Mouse (Mus musculus) liver, postnatal 0 days (tissue): Measurements from ENCODE around the gene Kcne1.
A peak's percentile ranks its signal among the peaks of the same experiment; 100 is the strongest.

Source experiments
- CTCF ChIP-seq: sonication (generic); IDR thresholded peaks from 2 replicates; pipeline ENCODE4 v1.5.1; 2016; ENCODE audit warnings: antibody characterized with exemption, low read depth
- EP300 ChIP-seq: IDR thresholded peaks from 2 replicates; pipeline ENCODE4 v1.6.1; 2016; ENCODE audit warnings: antibody characterized with exemption, low read depth, mild to moderate bottlenecking

GRCm38 (mm10) chr16:92393732-92394131 lies 34.5 kb upstream of the Kcne1 start:
- TF ChIP-seq CTCF (peak; percentile 50), EP300 (no peak)
